In genomic region chr2:126783370-126783769, GRCm38 (mm10) we compare ENCODE assay signal across 19 mouse cellular contexts.
"Had no signal": no experiment of that assay in that cellular context is flagged by ENCODE, and none has a peak within 500 bp of the region (broad histone marks: within the 10 kb centered on the region; RNA-seq: fewer than 3 reads in every experiment).

Gene Usp50 (minus strand): TSS chr2:126783470.

- ATAC-seq: midbrain, embryonic 16.5 days had no signal

- H3K9ac ChIP-seq: lung, embryonic 14.5 days; midbrain, embryonic 12.5 days; neural tube, embryonic 13.5 days; neural tube, embryonic 15.5 days had no signal

- H3K4me1 ChIP-seq: neural tube, embryonic 13.5 days; neural tube, embryonic 15.5 days had no signal

- H3K4me3 ChIP-seq: midbrain, embryonic 10.5 days; midbrain, embryonic 12.5 days; myocyte; neural tube, embryonic 13.5 days; neural tube, embryonic 15.5 days had no signal

- H3K27me3 ChIP-seq: midbrain, embryonic 12.5 days; neural tube, embryonic 13.5 days; neural tube, embryonic 15.5 days had no signal

- H3K9me3 ChIP-seq: midbrain, embryonic 10.5 days; midbrain, embryonic 12.5 days; neural tube, embryonic 13.5 days; neural tube, embryonic 15.5 days had no signal

- H3K4me2 ChIP-seq: lung, embryonic 14.5 days; midbrain, embryonic 12.5 days; neural tube, embryonic 13.5 days; neural tube, embryonic 15.5 days had no signal

- H3K36me3 ChIP-seq: midbrain, embryonic 10.5 days; midbrain, embryonic 12.5 days; neural tube, embryonic 13.5 days; neural tube, embryonic 15.5 days had no signal

- H3K27ac ChIP-seq: midbrain, embryonic 10.5 days; midbrain, embryonic 12.5 days; neural tube, embryonic 13.5 days; neural tube, embryonic 15.5 days had no signal

- DNase-seq: lung, adult 18-20 months; lung, embryonic 14.5 days; lung, postnatal 10 days; lung, postnatal 4 days; midbrain, embryonic 14.5 days; retina, postnatal 1 day; right cerebral cortex, adult 18-20 months; right cerebral cortex, postnatal 25 days; right cerebral cortex, postnatal 4 days; spleen, adult 18-20 months; thymus, adult 18-20 months; thymus, postnatal 14 days; thymus, postnatal 36 days had no signal
